Mouse (Mus musculus): ENCODE results near the gene Spata5. TPM values are rescaled to one million over a fixed set of nuclear protein-coding genes. Genes with fewer than 3 reads are reported as not detected.
"Not testable (repeated sequence)": the region's sequence is repeated elsewhere in the genome, so short reads cannot be mapped to it uniquely, and the experiment has no call there.

Gene Spata5
- total and polyA plus RNA-seq, 2 experiments from 2014 or later, result 21.0 to 33.3 TPM

DNA sequence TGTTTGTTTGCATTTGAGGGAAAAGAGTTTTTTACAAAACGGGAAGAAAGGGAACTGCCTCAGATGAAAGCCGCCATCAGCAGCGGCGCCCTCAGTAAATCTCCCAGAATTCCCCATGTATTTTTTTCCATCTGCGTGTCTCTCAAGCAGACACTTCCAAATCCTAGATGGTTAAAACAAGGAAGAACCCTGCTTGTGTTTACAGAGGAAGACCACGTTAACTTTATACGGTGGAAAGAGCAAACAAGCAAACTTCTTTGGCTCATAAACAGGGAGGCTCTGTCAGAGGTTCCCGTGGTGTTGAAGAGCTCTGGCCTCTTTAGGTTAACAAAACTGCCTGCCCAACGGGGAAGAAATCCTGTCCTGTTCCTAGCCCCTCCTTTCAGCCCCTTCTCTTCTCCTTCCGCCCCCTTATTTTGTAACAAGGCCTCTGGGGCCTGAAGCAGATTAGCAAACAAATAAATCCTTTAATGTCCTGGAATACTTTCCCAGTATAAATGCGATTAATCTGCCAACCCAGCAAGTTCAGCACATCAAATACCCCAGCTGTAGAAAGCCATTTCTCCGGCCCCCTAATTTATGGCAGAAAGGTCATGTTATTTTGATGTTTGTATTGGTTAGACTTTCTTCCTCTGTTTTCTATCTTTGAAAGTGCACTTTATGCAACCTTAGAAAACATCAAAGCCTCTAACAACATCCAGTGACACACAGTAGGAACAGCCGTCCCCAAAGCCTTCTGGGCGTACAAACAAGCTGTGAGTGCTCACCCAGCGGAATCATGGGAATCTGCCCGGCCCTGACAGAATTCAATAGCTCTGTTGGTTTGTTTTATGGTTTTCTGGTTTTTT, 167.3 kb downstream of the Spata5 start:
- Histone ChIP-seq H3K27me3 (ENCODE audit: insufficient read depth, low read length) (no peaks in the 10 kb centered on the region), H3K4me2 (ENCODE audit: low read depth) (peak overlapping the region; percentile 45), H3K9ac (peak overlapping the region; percentile 47), H3K27ac (ENCODE audit: low read depth, low read length) (peak overlapping the region; percentile 77), H3K36me3 (ENCODE audit: insufficient read depth) (no peaks in the 10 kb centered on the region), H3K9me3 (ENCODE audit: low read length) (no peaks in the 10 kb centered on the region), H3K4me3 (ENCODE audit: low read depth, low read length) (peak overlapping the region; percentile 19; the same call in 1 of the 2 replicates), H3K4me1 (ENCODE audit: insufficient read depth) (peaks cover 5% of the 10 kb centered on the region; the same call in 1 of the 2 replicates)
- no peak for TF ChIP-seq CTCF (IDR thresholded peaks at IDR 0.05; ENCODE audit: low read depth)
- ATAC-seq, result peak; percentile 63; the same call in 1 of the 2 replicates
- 13% methylated on average over 16 of the region's 16 CpGs for WGBS
- no peak for DNase-seq

DNA sequence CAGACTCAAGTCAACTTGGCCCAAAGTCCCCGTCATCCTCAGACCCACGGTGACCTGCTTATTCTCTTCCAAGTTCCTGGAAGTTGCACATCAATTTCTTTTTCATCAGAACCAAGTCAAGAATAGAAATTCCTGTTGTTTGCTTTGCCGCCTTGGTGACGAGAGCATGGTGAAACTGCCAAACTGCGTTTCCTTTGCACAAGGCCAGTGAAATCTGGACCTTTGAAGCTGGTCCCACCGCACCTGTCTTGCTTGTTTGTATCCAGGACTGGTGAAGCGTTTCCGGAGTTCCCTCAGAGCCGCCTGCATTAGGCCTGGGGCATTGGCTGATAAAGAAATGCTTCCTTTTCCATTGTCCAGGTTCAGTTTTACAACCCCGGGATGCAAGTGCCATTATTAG, 176.0 kb downstream of the Spata5 start:
- no peak overlapping the region for H3K4me3 ChIP-seq (ENCODE audit: low read depth, low read length)
- 62% methylated on average over 10 of the region's 10 CpGs for WGBS
- no peak for TF ChIP-seq CTCF (IDR thresholded peaks at IDR 0.05; ENCODE audit: low read depth)
- H3K4me1 ChIP-seq (ENCODE audit: insufficient read depth), result no peaks in the 10 kb centered on the region
- H3K36me3 ChIP-seq (ENCODE audit: insufficient read depth), result no peaks in the 10 kb centered on the region
- H3K27me3 ChIP-seq (ENCODE audit: insufficient read depth, low read length), result no peaks in the 10 kb centered on the region
- no peaks in the 10 kb centered on the region for H3K9me3 ChIP-seq (ENCODE audit: low read length)
- H3K27ac ChIP-seq (ENCODE audit: low read depth, low read length), result no peak overlapping the region
- no peak overlapping the region for H3K4me2 ChIP-seq (ENCODE audit: low read depth)
- DNase-seq (no peak), ATAC-seq (no peak)
- no peak overlapping the region for H3K9ac ChIP-seq

DNA sequence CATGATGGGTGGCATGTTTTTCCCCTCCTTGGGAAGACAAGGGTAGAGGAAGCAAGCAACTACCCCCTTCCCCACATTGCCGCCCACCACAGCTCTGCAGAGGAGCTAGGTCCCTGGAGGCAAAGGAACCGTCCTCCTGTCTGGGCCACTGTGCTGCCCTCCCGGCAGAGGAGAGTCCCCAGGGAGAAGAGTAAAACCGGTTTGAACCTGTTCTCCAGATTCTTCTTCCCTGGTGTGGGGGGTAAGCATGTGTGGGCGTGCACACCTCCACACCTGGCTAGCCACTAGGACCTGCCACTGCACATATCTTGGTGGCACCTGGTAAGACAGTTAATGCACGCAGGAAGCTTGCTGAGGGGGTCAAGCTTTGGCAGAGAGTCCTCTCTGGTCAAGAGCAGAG, 176.8 kb downstream of the Spata5 start:
- no peak overlapping the region for H3K27ac ChIP-seq (ENCODE audit: low read depth, low read length)
- H3K4me2 ChIP-seq (ENCODE audit: low read depth), result no peak overlapping the region
- WGBS, result 77% methylated on average over 6 of the region's 6 CpGs
- DNase-seq, result no peak
- TF ChIP-seq CTCF (IDR thresholded peaks at IDR 0.05; ENCODE audit: low read depth), result no peak
- no peaks in the 10 kb centered on the region for H3K27me3 ChIP-seq (ENCODE audit: insufficient read depth, low read length)
- H3K36me3 ChIP-seq (ENCODE audit: insufficient read depth), result no peaks in the 10 kb centered on the region
- no peak overlapping the region for H3K4me3 ChIP-seq (ENCODE audit: low read depth, low read length)
- no peak overlapping the region for H3K9ac ChIP-seq
- no peaks in the 10 kb centered on the region for H3K9me3 ChIP-seq (ENCODE audit: low read length)
- ATAC-seq, result no peak
- H3K4me1 ChIP-seq (ENCODE audit: insufficient read depth), result no peaks in the 10 kb centered on the region

DNA sequence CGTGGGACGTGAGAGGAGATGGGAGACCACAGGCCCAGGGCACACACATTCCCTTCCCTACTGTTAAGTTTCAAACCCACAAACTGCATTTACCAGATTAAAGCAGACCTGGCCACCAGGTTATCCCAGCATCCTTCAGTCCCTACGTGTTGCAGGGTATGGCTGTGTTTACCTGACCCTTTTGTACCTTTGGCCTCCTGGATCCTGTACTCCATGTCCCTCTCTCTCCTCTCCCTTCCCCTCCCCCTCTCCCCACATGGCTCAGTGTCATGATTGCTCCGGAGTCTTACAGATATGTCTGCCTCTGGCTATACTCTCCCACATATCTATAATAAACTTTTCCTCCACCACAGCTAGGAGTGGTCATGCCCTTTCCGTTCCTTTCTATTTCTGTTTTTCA, 177.5 kb downstream of the Spata5 start:
- Histone ChIP-seq H3K4me2 (ENCODE audit: low read depth) (no peak overlapping the region), H3K36me3 (ENCODE audit: insufficient read depth) (no peaks in the 10 kb centered on the region), H3K27me3 (ENCODE audit: insufficient read depth, low read length) (no peaks in the 10 kb centered on the region), H3K4me3 (ENCODE audit: low read depth, low read length) (no peak overlapping the region), H3K9me3 (ENCODE audit: low read length) (no peaks in the 10 kb centered on the region), H3K27ac (ENCODE audit: low read depth, low read length) (no peak overlapping the region), H3K4me1 (ENCODE audit: insufficient read depth) (no peaks in the 10 kb centered on the region), H3K9ac (no peak overlapping the region)
- WGBS, result 88% methylated on average over 5 of the region's 5 CpGs
- no peak for TF ChIP-seq CTCF (IDR thresholded peaks at IDR 0.05; ENCODE audit: low read depth)
- ATAC-seq, result no peak
- DNase-seq, result no peak

DNA sequence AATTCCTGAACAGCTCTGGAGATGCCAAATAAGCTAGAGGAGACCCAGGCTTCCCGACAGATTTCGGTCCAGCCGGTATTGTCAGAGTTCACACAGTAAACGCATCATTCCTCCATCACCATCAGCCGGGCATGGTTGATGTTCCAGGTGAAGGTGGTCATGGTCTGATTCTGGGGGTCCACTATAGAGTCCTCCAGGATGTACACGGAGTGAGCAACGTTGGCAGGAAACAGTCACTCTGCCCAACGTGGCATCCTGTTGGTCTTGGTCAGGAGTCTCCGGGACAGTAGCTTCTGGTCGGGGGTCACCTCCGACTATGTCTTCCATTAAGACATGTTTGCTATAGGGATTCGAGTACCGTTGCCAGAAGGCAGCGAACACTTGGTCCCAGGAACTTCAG, 179.9 kb downstream of the Spata5 start:
- not testable (repeated sequence) for H3K4me3 ChIP-seq (ENCODE audit: low read depth, low read length); H3K9ac ChIP-seq; H3K27me3 ChIP-seq (ENCODE audit: insufficient read depth, low read length); H3K4me1 ChIP-seq (ENCODE audit: insufficient read depth); DNase-seq; ATAC-seq; H3K36me3 ChIP-seq (ENCODE audit: insufficient read depth); H3K4me2 ChIP-seq (ENCODE audit: low read depth); H3K9me3 ChIP-seq (ENCODE audit: low read length); H3K27ac ChIP-seq (ENCODE audit: low read depth, low read length)
- WGBS, result 94% methylated on average over 14 of the region's 14 CpGs

DNA sequence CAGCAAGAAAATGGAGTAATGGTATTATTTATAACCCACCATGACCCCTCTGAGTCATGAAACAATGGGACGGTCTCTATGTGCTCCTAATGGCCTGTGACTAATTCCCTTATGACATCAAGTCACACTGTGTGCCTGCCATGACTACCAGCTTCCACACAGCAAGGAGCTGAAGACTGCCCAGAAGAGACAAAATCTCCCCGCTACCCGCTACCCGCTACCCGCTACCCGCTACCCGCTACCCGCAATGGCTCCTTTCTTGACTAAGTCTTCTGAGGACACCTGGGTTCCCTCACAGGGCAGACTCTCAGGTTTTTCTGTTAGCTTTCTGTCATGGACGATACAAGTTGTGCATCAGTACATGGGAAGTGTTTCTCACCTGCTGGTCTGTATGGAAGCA, 182.7 kb downstream of the Spata5 start:
- no peak for ATAC-seq
- no peak for TF ChIP-seq CTCF (IDR thresholded peaks at IDR 0.05; ENCODE audit: low read depth)
- no peak for DNase-seq
- Histone ChIP-seq H3K36me3 (ENCODE audit: insufficient read depth) (no peaks in the 10 kb centered on the region), H3K4me1 (ENCODE audit: insufficient read depth) (0 out of 2 replicates have a peak, but pooled peaks cover 4% of the 10 kb centered on the region), H3K9ac (no peak overlapping the region), H3K9me3 (ENCODE audit: low read length) (no peaks in the 10 kb centered on the region), H3K27me3 (ENCODE audit: insufficient read depth, low read length) (no peaks in the 10 kb centered on the region), H3K27ac (ENCODE audit: low read depth, low read length) (no peak overlapping the region), H3K4me2 (ENCODE audit: low read depth) (no peak overlapping the region), H3K4me3 (ENCODE audit: low read depth, low read length) (no peak overlapping the region)
- WGBS, result 98% methylated on average over 9 of the region's 9 CpGs

DNA sequence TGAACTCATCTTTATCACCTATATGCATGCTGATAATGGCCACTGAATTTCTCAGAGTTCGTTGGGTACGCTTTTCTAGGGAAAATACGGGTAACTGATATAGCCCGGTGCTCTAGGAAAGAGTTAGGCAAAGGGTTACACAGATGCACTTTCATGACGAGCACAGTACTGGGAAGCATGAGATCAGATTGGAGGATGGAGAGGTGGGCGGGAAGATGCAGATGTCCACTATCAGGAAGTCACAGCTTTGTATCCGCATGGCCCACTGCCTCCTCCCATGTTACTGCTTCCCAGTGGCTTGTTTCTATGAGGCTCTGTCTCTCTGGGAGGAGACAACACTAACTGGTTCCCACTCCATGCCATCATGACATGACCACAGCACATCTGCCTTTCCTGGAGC, 183.2 kb downstream of the Spata5 start:
- no peak overlapping the region for H3K4me3 ChIP-seq (ENCODE audit: low read depth, low read length)
- H3K27me3 ChIP-seq (ENCODE audit: insufficient read depth, low read length), result no peaks in the 10 kb centered on the region
- no peak overlapping the region for H3K4me2 ChIP-seq (ENCODE audit: low read depth)
- no peaks in the 10 kb centered on the region for H3K36me3 ChIP-seq (ENCODE audit: insufficient read depth)
- no peaks in the 10 kb centered on the region for H3K9me3 ChIP-seq (ENCODE audit: low read length)
- H3K9ac ChIP-seq, result no peak overlapping the region
- no peak for TF ChIP-seq CTCF (IDR thresholded peaks at IDR 0.05; ENCODE audit: low read depth)
- 0 out of 2 replicates have a peak, but pooled peaks cover 4% of the 10 kb centered on the region for H3K4me1 ChIP-seq (ENCODE audit: insufficient read depth)
- WGBS, result 89% methylated on average over 7 of the region's 7 CpGs
- no peak for DNase-seq
- ATAC-seq, result no peak
- no peak overlapping the region for H3K27ac ChIP-seq (ENCODE audit: low read depth, low read length)

Data from forebrain, postnatal 0 days (tissue).